Mouse (Mus musculus): ENCODE data around the gene E030025P04Rik. TPM values are rescaled to one million over a fixed set of nuclear protein-coding genes. Genes with fewer than 3 reads are reported as not detected.

Gene E030025P04Rik
- total RNA-seq (2014; fragmentation: Nextera tagmentation): not detected in 2 replicates
- total RNA-seq (2017): not detected in 2 replicates
- polyA plus RNA-seq (2012): not detected in 2 replicates

DNA sequence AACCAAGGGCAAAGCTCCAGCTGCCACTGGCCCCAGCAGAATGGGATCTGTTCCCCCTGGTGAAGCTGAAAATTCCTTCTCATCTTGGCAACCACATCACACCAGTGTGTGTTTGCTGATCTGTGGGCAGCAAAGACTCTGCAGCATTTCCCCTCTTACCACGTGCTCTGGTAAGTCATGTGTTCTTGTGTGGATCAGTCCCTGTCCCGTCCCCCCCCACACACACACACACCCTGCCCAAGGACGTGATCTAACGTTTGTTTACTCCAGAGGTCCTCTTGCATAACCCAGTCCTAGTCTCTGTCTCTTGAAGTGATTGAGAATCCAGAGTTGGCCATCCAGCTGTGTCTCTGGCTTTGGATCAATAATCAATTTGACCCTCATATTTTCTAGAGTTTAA, at the start of gene E030025P04Rik:
TSS of gene E030025P04Rik (minus strand) at position 134 of the 400 bp plus-strand sequence.
- H3K4me1 ChIP-seq (ENCODE audit: insufficient read depth, low read depth, low read length): no peaks in the 10 kb centered on the region
- H3K4me3 ChIP-seq (ENCODE audit: low read depth, low read length): no peak within 1 kb of the TSS
- H3K9me3 ChIP-seq (replicated peaks): peaks cover 79% of the 10 kb centered on the region
- DNase-seq (ENCODE audit: low spot score): no peak
- H3K36me3 ChIP-seq (replicated peaks): no peaks in the 10 kb centered on the region
- no peak for ATAC-seq (ENCODE audit: extremely low read depth, insufficient number of reproducible peaks, low FRiP score, poor library complexity, severe bottlenecking)
- no peaks in the 10 kb centered on the region for H3K27me3 ChIP-seq (ENCODE audit: insufficient read depth, low read length)
- no peak for TF ChIP-seq GATA2 (IDR thresholded peaks at IDR 0.05; ENCODE audit: borderline replicate concordance, low read depth, low read length)
- no peak for TF ChIP-seq POLR2AphosphoS5 (IDR thresholded peaks at IDR 0.05; ENCODE audit: insufficient replicate concordance, low read depth, low read length)
- no peak for TF ChIP-seq GATA1 (IDR thresholded peaks at IDR 0.05; ENCODE audit: borderline replicate concordance, low read length)
- no peak for TF ChIP-seq CTCF (IDR thresholded peaks at IDR 0.05; ENCODE audit: low read depth, low read length)
- no peak for TF ChIP-seq TAL1 (conservative IDR thresholded peaks at IDR 0.05; ENCODE audit: low read depth, low read length)

DNA sequence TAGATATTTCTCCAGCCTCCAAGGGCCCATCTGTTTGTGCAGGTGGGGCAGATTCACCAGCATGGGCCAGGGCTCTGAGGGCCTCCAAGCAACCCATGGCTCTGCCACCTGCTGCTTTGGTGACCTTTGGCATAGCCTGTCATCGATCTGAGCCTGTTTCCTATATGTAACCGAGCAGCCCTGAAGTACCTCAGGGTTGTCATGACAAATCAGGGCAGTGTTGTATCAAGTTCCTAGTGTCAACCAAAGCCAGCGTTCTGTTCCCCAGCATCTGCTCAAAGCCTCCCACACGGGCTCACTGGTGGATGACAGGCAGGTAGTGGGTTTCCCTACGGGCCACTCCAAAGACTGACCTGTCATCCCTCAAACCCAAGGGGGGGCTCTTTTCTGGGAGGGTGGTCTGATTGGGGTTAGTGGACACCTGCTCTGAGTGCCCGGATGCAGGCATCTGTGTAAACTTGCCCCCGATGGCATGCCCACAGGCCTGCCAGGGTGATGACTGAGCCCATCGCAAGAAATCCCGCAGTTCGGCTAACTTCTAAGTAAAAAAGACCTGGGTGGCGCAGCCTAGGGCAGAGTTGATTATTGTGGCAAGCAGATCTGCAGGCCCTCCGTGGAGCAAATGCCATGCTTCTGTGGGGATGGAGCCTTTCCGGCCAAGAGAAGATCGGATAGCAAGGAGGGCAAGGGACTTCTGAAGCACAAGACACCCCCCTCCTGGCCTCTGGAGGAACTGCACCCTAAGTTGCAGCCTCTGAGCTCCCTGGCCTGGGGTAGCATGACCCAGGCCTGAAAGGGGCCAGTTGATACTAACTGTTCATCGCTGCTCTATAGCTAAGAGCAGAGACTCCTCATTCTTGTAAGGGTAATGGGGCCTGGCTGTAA, 48.7 kb upstream of the E030025P04Rik start:
- Histone ChIP-seq H3K4me1 (ENCODE audit: insufficient read depth, low read depth, low read length) (no peaks in the 10 kb centered on the region), H3K36me3 (replicated peaks) (no peaks in the 10 kb centered on the region), H3K4me3 (ENCODE audit: low read depth, low read length) (no peak overlapping the region), H3K27me3 (ENCODE audit: insufficient read depth, low read length) (no peaks in the 10 kb centered on the region), H3K9me3 (replicated peaks) (peaks cover 51% of the 10 kb centered on the region)
- DNase-seq (ENCODE audit: low spot score): no peak
- ATAC-seq (ENCODE audit: extremely low read depth, insufficient number of reproducible peaks, low FRiP score, poor library complexity, severe bottlenecking): no peak
- TF ChIP-seq GATA1 (IDR thresholded peaks at IDR 0.05; ENCODE audit: borderline replicate concordance, low read length) (no peak), TAL1 (conservative IDR thresholded peaks at IDR 0.05; ENCODE audit: low read depth, low read length) (no peak), CTCF (IDR thresholded peaks at IDR 0.05; ENCODE audit: low read depth, low read length) (no peak), GATA2 (IDR thresholded peaks at IDR 0.05; ENCODE audit: borderline replicate concordance, low read depth, low read length) (no peak), POLR2AphosphoS5 (IDR thresholded peaks at IDR 0.05; ENCODE audit: insufficient replicate concordance, low read depth, low read length) (no peak)

DNA sequence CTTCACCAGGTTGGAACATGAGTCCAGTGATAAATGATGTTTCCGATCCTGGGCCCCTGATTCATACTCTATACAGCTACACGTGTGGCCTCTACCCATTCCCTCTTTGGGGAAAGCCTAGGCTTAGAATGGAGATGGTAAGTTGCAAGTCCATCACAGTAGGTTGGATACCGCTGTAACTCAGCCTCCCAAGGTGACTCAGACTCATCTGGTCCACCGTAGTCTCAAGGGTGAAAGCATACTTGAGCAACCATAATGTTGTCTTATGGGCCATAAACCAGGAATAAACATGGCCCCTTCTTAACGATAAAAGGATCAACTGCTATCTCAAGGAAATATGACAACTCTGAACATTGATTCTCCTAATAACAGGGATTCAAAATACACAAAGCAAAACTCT, 44.1 kb upstream of the E030025P04Rik start:
- H3K4me3 ChIP-seq (ENCODE audit: low read depth, low read length): no peak overlapping the region
- no peaks in the 10 kb centered on the region for H3K4me1 ChIP-seq (ENCODE audit: insufficient read depth, low read depth, low read length)
- DNase-seq (ENCODE audit: low spot score) (no peak), ATAC-seq (ENCODE audit: extremely low read depth, insufficient number of reproducible peaks, low FRiP score, poor library complexity, severe bottlenecking) (no peak)
- H3K9me3 ChIP-seq (replicated peaks): peaks cover 54% of the 10 kb centered on the region
- H3K27me3 ChIP-seq (ENCODE audit: insufficient read depth, low read length): no peaks in the 10 kb centered on the region
- TF ChIP-seq POLR2AphosphoS5 (IDR thresholded peaks at IDR 0.05; ENCODE audit: insufficient replicate concordance, low read depth, low read length) (no peak), GATA1 (IDR thresholded peaks at IDR 0.05; ENCODE audit: borderline replicate concordance, low read length) (no peak), CTCF (IDR thresholded peaks at IDR 0.05; ENCODE audit: low read depth, low read length) (no peak), TAL1 (conservative IDR thresholded peaks at IDR 0.05; ENCODE audit: low read depth, low read length) (no peak), GATA2 (IDR thresholded peaks at IDR 0.05; ENCODE audit: borderline replicate concordance, low read depth, low read length) (no peak)
- no peaks in the 10 kb centered on the region for H3K36me3 ChIP-seq (replicated peaks)

DNA sequence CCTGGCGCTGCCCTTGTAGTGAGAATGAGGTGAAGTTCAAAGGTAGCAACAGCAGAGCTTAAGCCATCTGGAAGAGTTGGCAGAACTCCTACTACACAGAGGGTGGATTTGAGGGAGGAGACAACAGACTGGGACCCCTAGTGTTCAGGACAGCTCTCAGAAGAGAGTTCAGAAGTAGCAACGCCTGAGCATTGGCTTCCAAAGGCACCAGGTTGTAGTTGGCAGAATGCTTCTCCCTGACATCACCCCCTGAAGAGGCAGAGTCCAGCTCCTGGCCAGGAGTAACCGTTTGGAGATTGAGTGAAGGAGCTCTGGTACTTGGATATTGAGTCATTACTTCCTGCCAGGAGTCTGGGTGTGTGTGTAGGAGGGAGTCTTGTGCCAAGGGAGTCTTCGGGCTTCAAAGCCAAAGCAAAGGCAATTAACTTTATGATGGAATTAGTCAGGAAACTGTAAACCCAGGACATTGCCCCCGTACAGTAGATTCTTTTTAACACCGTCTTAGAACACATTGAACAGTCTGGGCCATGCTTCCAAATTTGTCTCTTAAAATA, 43.5 kb upstream of the E030025P04Rik start:
- ATAC-seq (ENCODE audit: extremely low read depth, insufficient number of reproducible peaks, low FRiP score, poor library complexity, severe bottlenecking): no peak
- H3K4me3 ChIP-seq (ENCODE audit: low read depth, low read length): no peak overlapping the region

DNA sequence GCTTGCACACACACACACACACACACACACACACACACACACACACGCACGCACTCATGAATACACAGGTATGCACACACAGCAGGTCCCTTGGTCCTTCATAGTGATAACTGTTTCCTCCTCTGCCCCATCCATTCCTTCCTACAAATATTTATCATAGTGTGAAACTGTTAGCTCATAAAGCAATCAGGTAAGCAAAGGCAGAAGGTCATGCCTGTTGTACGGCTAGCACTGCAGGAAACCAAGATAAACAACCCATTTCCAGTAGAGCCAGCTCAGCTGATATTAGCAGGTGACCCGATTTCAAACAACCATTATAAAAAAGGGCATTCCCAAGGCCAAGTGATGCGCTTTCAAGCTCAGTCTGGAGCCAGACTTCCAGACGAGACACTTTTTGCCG, 36.9 kb upstream of the E030025P04Rik start:
- Histone ChIP-seq H3K4me3 (ENCODE audit: low read depth, low read length) (no peak overlapping the region), H3K4me1 (ENCODE audit: insufficient read depth, low read depth, low read length) (no peaks in the 10 kb centered on the region), H3K36me3 (replicated peaks) (no peaks in the 10 kb centered on the region), H3K27me3 (ENCODE audit: insufficient read depth, low read length) (no peaks in the 10 kb centered on the region), H3K9me3 (replicated peaks) (peaks cover 75% of the 10 kb centered on the region)
- no peak for ATAC-seq (ENCODE audit: extremely low read depth, insufficient number of reproducible peaks, low FRiP score, poor library complexity, severe bottlenecking)
- TF ChIP-seq CTCF (IDR thresholded peaks at IDR 0.05; ENCODE audit: low read depth, low read length) (no peak), GATA1 (IDR thresholded peaks at IDR 0.05; ENCODE audit: borderline replicate concordance, low read length) (no peak), POLR2AphosphoS5 (IDR thresholded peaks at IDR 0.05; ENCODE audit: insufficient replicate concordance, low read depth, low read length) (no peak), GATA2 (IDR thresholded peaks at IDR 0.05; ENCODE audit: borderline replicate concordance, low read depth, low read length) (no peak), TAL1 (conservative IDR thresholded peaks at IDR 0.05; ENCODE audit: low read depth, low read length) (no peak)
- DNase-seq (ENCODE audit: low spot score): no peak

More for the DNA sequence above, 43.5 kb upstream of the E030025P04Rik start:
- Histone ChIP-seq H3K4me1 (ENCODE audit: insufficient read depth, low read depth, low read length) (no peaks in the 10 kb centered on the region), H3K9me3 (replicated peaks) (peaks cover 52% of the 10 kb centered on the region), H3K36me3 (replicated peaks) (no peaks in the 10 kb centered on the region), H3K27me3 (ENCODE audit: insufficient read depth, low read length) (no peaks in the 10 kb centered on the region)
- DNase-seq (ENCODE audit: low spot score): no peak
- TF ChIP-seq TAL1 (conservative IDR thresholded peaks at IDR 0.05; ENCODE audit: low read depth, low read length) (no peak), POLR2AphosphoS5 (IDR thresholded peaks at IDR 0.05; ENCODE audit: insufficient replicate concordance, low read depth, low read length) (no peak), GATA2 (IDR thresholded peaks at IDR 0.05; ENCODE audit: borderline replicate concordance, low read depth, low read length) (no peak), GATA1 (IDR thresholded peaks at IDR 0.05; ENCODE audit: borderline replicate concordance, low read length) (no peak), CTCF (IDR thresholded peaks at IDR 0.05; ENCODE audit: low read depth, low read length) (no peak)

DNA sequence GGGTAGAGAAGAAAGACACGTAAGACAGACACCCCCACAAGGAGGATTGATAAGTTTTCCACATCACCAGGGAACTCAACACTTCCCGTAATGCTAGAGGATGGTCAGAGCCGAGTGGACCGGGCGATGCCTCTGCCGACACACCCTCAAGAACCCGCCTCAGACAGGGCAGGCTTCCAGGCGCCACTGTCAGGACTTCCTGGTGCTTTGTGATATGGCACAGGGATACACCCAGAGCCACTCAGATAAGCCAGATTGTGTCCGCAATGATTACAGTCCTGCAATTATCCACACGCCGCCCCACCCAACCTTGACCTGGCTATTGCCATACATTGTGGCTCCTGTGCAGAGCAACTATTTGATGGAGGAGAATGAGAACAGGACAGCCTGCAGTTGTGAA, 36.1 kb upstream of the E030025P04Rik start:
- no peak for TF ChIP-seq POLR2AphosphoS5 (IDR thresholded peaks at IDR 0.05; ENCODE audit: insufficient replicate concordance, low read depth, low read length)
- no peak for TF ChIP-seq CTCF (IDR thresholded peaks at IDR 0.05; ENCODE audit: low read depth, low read length)
- TF ChIP-seq GATA1 (IDR thresholded peaks at IDR 0.05; ENCODE audit: borderline replicate concordance, low read length): no peak
- TF ChIP-seq GATA2 (IDR thresholded peaks at IDR 0.05; ENCODE audit: borderline replicate concordance, low read depth, low read length): no peak
- TF ChIP-seq TAL1 (conservative IDR thresholded peaks at IDR 0.05; ENCODE audit: low read depth, low read length): no peak
- Histone ChIP-seq H3K4me3 (ENCODE audit: low read depth, low read length) (no peak overlapping the region), H3K9me3 (replicated peaks) (peaks cover 75% of the 10 kb centered on the region), H3K4me1 (ENCODE audit: insufficient read depth, low read depth, low read length) (no peaks in the 10 kb centered on the region), H3K36me3 (replicated peaks) (no peaks in the 10 kb centered on the region), H3K27me3 (ENCODE audit: insufficient read depth, low read length) (no peaks in the 10 kb centered on the region)
- ATAC-seq (ENCODE audit: extremely low read depth, insufficient number of reproducible peaks, low FRiP score, poor library complexity, severe bottlenecking) (no peak), DNase-seq (ENCODE audit: low spot score) (no peak)
